Mouse (Mus musculus) C2C12 (cell line): ENCODE results near the gene Rgs6.

ENCODE experiments used
- CEBPB ChIP-seq: IDR thresholded peaks from one replicate; pipeline ENCODE4 v1.6.1; 2011; ENCODE audit warnings: low read depth, mild to moderate bottlenecking, control low read depth, moderate library complexity
- CTCF ChIP-seq: IDR thresholded peaks from one replicate; pipeline ENCODE4 v1.5.1; 2011; ENCODE audit not compliant: control insufficient read depth, insufficient read depth, insufficient read length
- FOSL1 ChIP-seq: IDR thresholded peaks from one replicate; pipeline ENCODE4 v1.8.0; 2011; ENCODE audit warnings: mild to moderate bottlenecking, low read length; ENCODE audit not compliant: poor library complexity, insufficient read depth, severe bottlenecking
- MAX ChIP-seq: IDR thresholded peaks from one replicate; pipeline ENCODE4 v1.6.1; 2011; ENCODE audit warnings: mild to moderate bottlenecking, control low read depth
- MYOD1 ChIP-seq: IDR thresholded peaks from one replicate; pipeline ENCODE4 v1.6.1; 2011; ENCODE audit warnings: low read depth; ENCODE audit not compliant: control insufficient read depth, insufficient read length
- USF1 ChIP-seq: IDR thresholded peaks from one replicate; pipeline ENCODE4 v1.6.1; 2011; ENCODE audit warnings: low read depth, mild to moderate bottlenecking, control low read depth, moderate library complexity

DNA sequence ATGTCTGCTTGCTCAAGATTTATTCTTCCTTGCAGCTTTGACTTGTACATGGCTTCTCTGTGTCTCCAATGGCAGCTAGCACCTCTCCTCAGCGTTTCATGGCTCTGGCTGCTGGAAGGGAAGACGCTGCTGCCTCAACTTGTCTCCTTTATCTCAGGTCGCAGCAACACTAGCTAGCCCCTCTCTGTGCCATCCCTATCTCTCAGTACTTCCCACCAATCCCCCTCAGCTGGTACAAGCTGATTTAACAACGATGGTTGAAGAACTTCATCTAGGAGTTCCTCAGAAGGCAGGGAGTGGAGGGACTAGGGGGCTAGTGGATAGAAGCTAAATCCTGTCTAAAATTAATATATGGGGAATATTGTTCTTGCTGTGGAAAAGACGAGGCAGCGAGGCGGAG, 503.9 kb downstream of the Rgs6 start:
- TF ChIP-seq CTCF: no peak
- TF ChIP-seq FOSL1: no peak
- TF ChIP-seq USF1: no peak
- no peak for TF ChIP-seq CEBPB
- TF ChIP-seq MYOD1: no peak
- no peak for TF ChIP-seq MAX
